Mouse (Mus musculus) small intestine, adult 2 months (tissue): ENCODE measurements at regions not wholly inside any gene's neighbourhood (a gene's known extent, or its start where the extent isn't known, plus 50 kb on each side); places are given as distances from the start of the nearest gene placed in this dataset.

Experiments
- CTCF ChIP-seq: fragments of 200-500 bp; IDR thresholded peaks from 2 replicates; pipeline ENCODE4 v1.5.1; 2012; ENCODE audit warnings: low read depth, mild to moderate bottlenecking, control low read depth, inconsistent platforms, low read length, moderate library complexity, mixed read lengths; ENCODE audit not compliant: insufficient replicate concordance, insufficient read length; ENCODE audit errors: extremely low read depth
- POLR2A ChIP-seq: fragments of 200-500 bp; IDR thresholded peaks from 2 replicates; pipeline ENCODE4 v1.6.1; 2012; ENCODE audit warnings: low read depth, mild to moderate bottlenecking, control low read depth, inconsistent platforms, low read length, moderate library complexity

- TF ChIP-seq CTCF (no peak), POLR2A (no peak)
Observed at GRCm38 (mm10) chr4:4199309-4199708, 122.0 kb upstream of the Sdr16c6 start.
